Mouse (Mus musculus) CH12.LX (cell line): ENCODE results near the gene Nmnat2. TPM values are rescaled to one million over a fixed set of nuclear protein-coding genes. Genes with fewer than 3 reads are reported as not detected.

Experiments used
- DNase-seq: peaks from one replicate; pipeline ENCODE4 v3.0.0-alpha.2; 2013; ENCODE audit errors: extremely low read depth
- H3K27ac ChIP-seq: 2 replicates; pipeline ENCODE4 v1.5.1; 2012; ENCODE audit warnings: low read depth, mild to moderate bottlenecking, control low read depth, moderate library complexity; ENCODE audit not compliant: insufficient read depth
- H3K27me3 ChIP-seq: replicated peaks from 2 replicates; pipeline ENCODE3; 2012; ENCODE audit warnings: inconsistent platforms
- H3K36me3 ChIP-seq, 2 experiments: replicated peaks in 1 of 2; 2 replicates each; pipeline versions ENCODE3 to v1.6.1; 2012; ENCODE audit warnings: inconsistent platforms in 1 of 2, low read length in 1 of 2, mild to moderate bottlenecking in 1 of 2, mixed read lengths in 1 of 2, moderate library complexity in 1 of 2; ENCODE audit not compliant: control insufficient read depth in 1 of 2, insufficient read depth in 1 of 2
- H3K4me1 ChIP-seq, 2 experiments: 2 replicates each; pipeline ENCODE4 v1.6.1; 2012; ENCODE audit warnings: inconsistent platforms in 1 of 2, moderate library complexity in 1 of 2; ENCODE audit not compliant: insufficient read depth in 2 of 2, control insufficient read depth in 1 of 2
- H3K4me2 ChIP-seq: 2 replicates; pipeline ENCODE4 v1.6.1; 2012; ENCODE audit warnings: low read depth, mild to moderate bottlenecking, control low read depth; ENCODE audit not compliant: poor library complexity, insufficient read depth, severe bottlenecking
- H3K4me3 ChIP-seq, 3 experiments: fragments of 150-350 bp in 1 of 3; sonication (generic) in 1 of 3; replicated peaks in 1 of 3; 2 replicates each; pipeline versions ENCODE3 to v1.5.1; 2011 to 2012; ENCODE audit warnings: low read depth in 2 of 3, low read length in 2 of 3, mild to moderate bottlenecking in 2 of 3, moderate library complexity in 2 of 3, control low read depth in 1 of 3, improper control_type of control experiment in 1 of 3, inconsistent platforms in 1 of 3, mixed read lengths in 1 of 3; ENCODE audit not compliant: poor library complexity in 1 of 3
- H3K79me2 ChIP-seq: replicated peaks from 2 replicates; pipeline ENCODE4 v1.6.1; 2012; ENCODE audit warnings: mild to moderate bottlenecking, moderate library complexity; ENCODE audit not compliant: control insufficient read depth, poor library complexity, insufficient read depth, severe bottlenecking; ENCODE audit errors: extremely low read depth
- H3K9ac ChIP-seq: 2 replicates; pipeline ENCODE4 v1.6.1; 2012; ENCODE audit warnings: low read depth, mild to moderate bottlenecking, control low read depth, moderate library complexity; ENCODE audit not compliant: insufficient read depth
- H3K9me3 ChIP-seq: replicated peaks from 2 replicates; pipeline ENCODE3; 2012; ENCODE audit warnings: low read length, inconsistent platforms, mixed read lengths
- CHD1 ChIP-seq: IDR thresholded peaks from 2 replicates; pipeline ENCODE4 v1.6.1; 2012; ENCODE audit warnings: low read depth, low read length, improper control_type of control experiment, inconsistent platforms
- E2F4 ChIP-seq: IDR thresholded peaks from 2 replicates; pipeline ENCODE4 v1.6.1; 2011; ENCODE audit warnings: low read depth, low read length, improper control_type of control experiment; ENCODE audit not compliant: insufficient replicate concordance
- ELF1 ChIP-seq: IDR thresholded peaks from 2 replicates; pipeline ENCODE4 v1.6.1; 2014; ENCODE audit warnings: low read depth, mild to moderate bottlenecking, inconsistent platforms, low read length, improper control_type of control experiment
- EP300 ChIP-seq: IDR thresholded peaks from 2 replicates; pipeline ENCODE4 v1.6.1; 2011; ENCODE audit warnings: low read length, improper control_type of control experiment
- GABPA ChIP-seq: IDR thresholded peaks from 2 replicates; pipeline ENCODE4 v1.6.1; 2012; ENCODE audit warnings: low read depth, low read length, improper control_type of control experiment, inconsistent platforms; ENCODE audit not compliant: insufficient replicate concordance
- HCFC1 ChIP-seq: IDR thresholded peaks from 2 replicates; pipeline ENCODE4 v1.6.1; 2012; ENCODE audit warnings: low read depth, mild to moderate bottlenecking, inconsistent platforms, low read length, improper control_type of control experiment
- JUN ChIP-seq: IDR thresholded peaks from 2 replicates; pipeline ENCODE4 v1.6.1; 2011; ENCODE audit warnings: low read depth, mild to moderate bottlenecking, low read length, improper control_type of control experiment, moderate library complexity; ENCODE audit not compliant: insufficient read depth
- KAT2A ChIP-seq: IDR thresholded peaks from 2 replicates; pipeline ENCODE4 v1.6.1; 2012; ENCODE audit warnings: low read length, improper control_type of control experiment, inconsistent platforms; ENCODE audit not compliant: insufficient replicate concordance
- MAFK ChIP-seq: IDR thresholded peaks from 2 replicates; pipeline ENCODE4 v1.6.1; 2011; ENCODE audit warnings: low read length, improper control_type of control experiment; ENCODE audit not compliant: insufficient replicate concordance
- MEF2A ChIP-seq: IDR thresholded peaks from 2 replicates; pipeline ENCODE4 v1.6.1; 2014; ENCODE audit warnings: low read depth, mild to moderate bottlenecking, inconsistent platforms, low read length, improper control_type of control experiment, borderline replicate concordance
- MXI1 ChIP-seq: IDR thresholded peaks from 2 replicates; pipeline ENCODE4 v1.6.1; 2011; ENCODE audit warnings: mild to moderate bottlenecking, low read depth, low read length, improper control_type of control experiment
- PAX5 ChIP-seq: IDR thresholded peaks from 2 replicates; pipeline ENCODE4 v1.6.1; 2012; ENCODE audit warnings: low read length, inconsistent platforms, mixed read lengths
- POLR2AphosphoS2 ChIP-seq: IDR thresholded peaks from 2 replicates; pipeline ENCODE4 v1.6.1; 2011; ENCODE audit warnings: low read depth, low read length, improper control_type of control experiment
- RAD21 ChIP-seq: IDR thresholded peaks from 2 replicates; pipeline ENCODE4 v1.6.1; 2011; ENCODE audit warnings: low read depth, mild to moderate bottlenecking, low read length, improper control_type of control experiment, moderate library complexity
- SIN3A ChIP-seq: IDR thresholded peaks from 2 replicates; pipeline ENCODE4 v1.6.1; 2012; ENCODE audit warnings: low read length, improper control_type of control experiment, inconsistent platforms
- SMC3 ChIP-seq: IDR thresholded peaks from 2 replicates; pipeline ENCODE4 v1.6.1; 2011; ENCODE audit warnings: low read depth, low read length, improper control_type of control experiment
- TCF12 ChIP-seq: IDR thresholded peaks from 2 replicates; pipeline ENCODE4 v1.6.1; 2014; ENCODE audit warnings: low read depth, mild to moderate bottlenecking, inconsistent platforms, low read length, improper control_type of control experiment
- UBTF ChIP-seq: IDR thresholded peaks from 2 replicates; pipeline ENCODE4 v1.6.1; 2012; ENCODE audit warnings: low read depth, mild to moderate bottlenecking, inconsistent platforms, low read length, improper control_type of control experiment, moderate library complexity
- USF1 ChIP-seq: IDR thresholded peaks from 2 replicates; pipeline ENCODE4 v1.6.1; 2014; ENCODE audit warnings: low read depth, mild to moderate bottlenecking, inconsistent platforms, low read length, improper control_type of control experiment
- ZC3H11A ChIP-seq: IDR thresholded peaks from 2 replicates; pipeline ENCODE4 v1.6.1; 2012; ENCODE audit warnings: low read depth, mild to moderate bottlenecking, inconsistent platforms, low read length, improper control_type of control experiment
- ZMIZ1 ChIP-seq: IDR thresholded peaks from 2 replicates; pipeline ENCODE4 v1.6.1; 2012; ENCODE audit warnings: low read depth, mild to moderate bottlenecking, inconsistent platforms, low read length, improper control_type of control experiment
- dilution Hi-C: fragments of 300-500 bp; cut with MboI; formaldehyde crosslinking; loops from 2 replicates; pipeline ENCODE4 v1.14.3; 2020; ENCODE audit warnings: low sequenced_read_pairs; ENCODE audit not compliant: extremely low pct_unique_long_range_greater_than_20kb, extremely low pct_ligation_motif_present
- in situ Hi-C: fragments of 300-500 bp; cut with MboI; formaldehyde crosslinking; loops from 3 replicates; pipeline ENCODE4 v1.14.3; 2019; ENCODE audit warnings: low sequenced_read_pairs, low pct_ligation_motif_present, low pct_unique_long_range_greater_than_20kb, mixed read lengths
- polyA plus RNA-seq: library from polyadenylated mRNA; unstranded; fragments of >175 nt; gene quantifications from 2 replicates; pipeline ENCODE4 v1.2.1, GENCODE M21; 2012; ENCODE audit warnings: low read depth; ENCODE audit not compliant: insufficient read length
- total RNA-seq, 2 experiments: library from RNA; depleted of rRNA; stranded (reverse); fragments of 300-350 nt in 1 of 2; fragments of >200 nt in 1 of 2; gene quantifications; 2 replicates each; pipeline ENCODE4 v1.2.3; 2012 to 2014

Gene Nmnat2
- total and polyA plus RNA-seq, 3 experiments, result 0.04 to 0.09 (median 0.09) TPM

DNA sequence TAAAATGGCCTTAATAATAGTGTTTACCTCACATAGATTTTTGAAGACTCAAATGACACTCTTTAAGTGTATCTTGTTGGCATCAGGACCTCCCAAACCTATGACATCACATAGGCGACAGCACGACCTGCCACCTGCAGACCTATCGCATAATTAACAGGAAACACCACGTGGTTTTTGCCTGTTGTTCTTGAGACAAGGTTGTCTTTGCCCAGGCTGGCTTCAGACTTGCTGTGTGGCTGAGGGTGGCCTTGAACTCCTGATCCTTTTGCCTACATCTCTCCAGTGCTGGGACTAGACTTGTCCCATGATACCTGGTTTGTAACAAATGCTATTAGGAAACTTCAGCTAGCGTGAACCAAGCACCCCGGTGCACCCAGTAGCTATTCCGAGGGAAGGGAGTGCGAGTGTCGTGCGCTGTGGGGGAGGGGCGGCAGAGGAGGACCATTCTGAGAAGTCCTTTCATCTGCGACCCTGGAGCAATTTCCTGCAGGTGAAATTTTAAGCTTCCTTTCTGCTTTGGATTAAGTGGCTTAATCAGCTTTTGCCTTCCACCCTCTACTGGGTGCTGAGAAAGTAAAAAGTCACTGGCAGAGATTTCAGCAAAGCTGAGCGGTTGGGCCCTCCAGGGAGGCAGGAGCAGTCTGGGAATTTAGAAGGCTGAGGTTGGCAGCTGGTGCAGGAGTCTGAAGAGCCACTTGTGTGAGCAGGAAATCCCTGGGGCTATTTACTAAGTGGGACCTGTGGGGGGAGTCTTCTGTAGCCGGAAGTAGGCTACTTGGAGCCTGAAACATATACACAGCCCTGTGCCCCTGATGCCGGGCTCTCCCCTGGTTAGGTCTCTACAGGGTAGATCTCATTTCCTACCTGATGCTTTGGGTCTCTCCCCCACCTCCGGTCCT, 141.3 kb downstream of the Nmnat2 start:
- Histone ChIP-seq H3K9ac (no peak overlapping the region), H3K79me2 (no peaks in the 10 kb centered on the region), H3K4me3 (no peak overlapping the region), H3K27me3 (no peaks in the 10 kb centered on the region), H3K9me3 (no peaks in the 10 kb centered on the region), H3K4me1 (peaks cover 5 to 13% of the 10 kb centered on the region in 2 experiments), H3K4me2 (no peak overlapping the region), H3K27ac (no peak overlapping the region), H3K36me3 (no peaks in the 10 kb centered on the region)
- dilution Hi-C loops (no loop called here), in situ Hi-C loops (no loop called here)
- TF ChIP-seq POLR2AphosphoS2, result no peak
- no peak for TF ChIP-seq RAD21
- TF ChIP-seq SIN3A, result no peak
- TF ChIP-seq UBTF, result no peak
- TF ChIP-seq EP300, result no peak
- TF ChIP-seq JUN, result no peak
- TF ChIP-seq PAX5, result no peak
- no peak for TF ChIP-seq GABPA
- TF ChIP-seq SMC3, result no peak
- TF ChIP-seq HCFC1, result no peak
- TF ChIP-seq ELF1, result no peak
- no peak for TF ChIP-seq CHD1
- TF ChIP-seq ZMIZ1, result no peak
- no peak for TF ChIP-seq USF1
- TF ChIP-seq MEF2A, result no peak
- DNase-seq, result no peak

DNA sequence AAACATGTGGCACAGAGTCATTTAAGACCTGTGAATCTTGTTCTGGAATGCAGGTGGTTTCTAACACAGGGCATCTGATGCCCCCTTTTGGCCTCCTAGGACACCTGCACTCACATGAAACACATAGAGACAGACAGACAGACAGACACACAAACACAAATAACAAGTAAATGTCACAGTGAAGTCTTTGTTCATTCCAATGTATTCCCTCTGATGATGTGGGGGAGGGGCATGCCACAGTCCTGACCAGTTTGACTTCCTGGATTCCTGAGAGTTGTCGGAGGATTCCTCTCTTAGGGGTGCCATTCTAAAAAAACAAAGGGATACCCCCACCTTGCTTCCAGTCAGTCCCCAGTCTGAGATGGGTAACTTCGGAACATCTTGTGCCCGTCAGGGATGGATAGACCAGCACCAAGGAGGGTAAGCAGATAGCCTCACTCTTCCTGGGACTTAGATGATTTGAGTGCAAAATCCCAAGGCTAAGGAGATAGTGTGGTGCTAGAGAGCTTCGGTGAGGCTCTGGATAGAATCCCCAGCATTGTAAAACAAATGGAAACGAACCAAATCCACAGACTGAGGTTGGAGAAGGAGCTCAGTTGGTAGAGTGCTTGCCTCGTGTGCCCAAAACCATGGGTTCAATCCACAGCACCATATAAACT, 142.4 kb downstream of the Nmnat2 start:
- no peak for DNase-seq
- Histone ChIP-seq H3K27ac (no peak overlapping the region), H3K79me2 (no peaks in the 10 kb centered on the region), H3K4me1 (peaks cover 2 to 8% of the 10 kb centered on the region in 2 experiments; a peak in 2 of 4 replicates), H3K4me3 (no peak overlapping the region), H3K4me2 (no peak overlapping the region), H3K36me3 (no peaks in the 10 kb centered on the region), H3K9me3 (no peaks in the 10 kb centered on the region), H3K9ac (no peak overlapping the region), H3K27me3 (no peaks in the 10 kb centered on the region)
- dilution Hi-C loops, result no loop called here
- TF ChIP-seq KAT2A (no peak), E2F4 (no peak), ZC3H11A (no peak), POLR2AphosphoS2 (no peak), MXI1 (no peak), MAFK (no peak), MEF2A (no peak), TCF12 (no peak)
- in situ Hi-C loops, result no loop called here
